Mouse (Mus musculus): ENCODE results near the gene Ankub1. TPM values are rescaled to one million over a fixed set of nuclear protein-coding genes. Genes with fewer than 3 reads are reported as not detected.

Ankub1 gene
- not detected in 2 replicates for total RNA-seq (2014; fragmentation: Nextera tagmentation)
- total RNA-seq (2017) = 0.05 and 0.06 TPM in 2 replicates
- polyA plus RNA-seq (2012) = not detected in 2 replicates

GRCm38 (mm10) chr3:57692719-57693118, at the start of gene Ankub1:
TSS of gene Ankub1 (minus strand) at chr3:57692799.
- TF ChIP-seq CTCF (IDR thresholded peaks at IDR 0.05; ENCODE audit: low read depth, low read length) = no peak
- no peak for TF ChIP-seq POLR2AphosphoS5 (IDR thresholded peaks at IDR 0.05; ENCODE audit: insufficient replicate concordance, low read depth, low read length)
- no peak for TF ChIP-seq GATA2 (IDR thresholded peaks at IDR 0.05; ENCODE audit: borderline replicate concordance, low read depth, low read length)
- TF ChIP-seq TAL1 (conservative IDR thresholded peaks at IDR 0.05; ENCODE audit: low read depth, low read length) = no peak
- ATAC-seq (ENCODE audit: extremely low read depth, insufficient number of reproducible peaks, low FRiP score, poor library complexity, severe bottlenecking) (no peak), DNase-seq (ENCODE audit: low spot score) (no peak)
- Histone ChIP-seq H3K36me3 (replicated peaks) (no peaks in the 10 kb centered on the region), H3K27me3 (ENCODE audit: insufficient read depth, low read length) (no peaks in the 10 kb centered on the region; the same call in 1 of the 2 replicates), H3K9me3 (replicated peaks) (no peaks in the 10 kb centered on the region), H3K4me3 (ENCODE audit: low read depth, low read length) (no peak within 1 kb of the TSS), H3K4me1 (ENCODE audit: insufficient read depth, low read depth, low read length) (no peaks in the 10 kb centered on the region)

GRCm38 (mm10) chr3:57739830-57740229, 47.2 kb upstream of the Ankub1 start:
- no peak for ATAC-seq (ENCODE audit: extremely low read depth, insufficient number of reproducible peaks, low FRiP score, poor library complexity, severe bottlenecking)
- no peak for DNase-seq (ENCODE audit: low spot score)
- no peak overlapping the region for H3K4me3 ChIP-seq (ENCODE audit: low read depth, low read length)
- no peaks in the 10 kb centered on the region for H3K27me3 ChIP-seq (ENCODE audit: insufficient read depth, low read length)
- peaks cover 14% of the 10 kb centered on the region for H3K4me1 ChIP-seq (ENCODE audit: insufficient read depth, low read depth, low read length)
- no peaks in the 10 kb centered on the region for H3K9me3 ChIP-seq (replicated peaks)
- no peak for TF ChIP-seq POLR2AphosphoS5 (IDR thresholded peaks at IDR 0.05; ENCODE audit: insufficient replicate concordance, low read depth, low read length)
- TF ChIP-seq GATA2 (IDR thresholded peaks at IDR 0.05; ENCODE audit: borderline replicate concordance, low read depth, low read length) = no peak
- TF ChIP-seq GATA1 (IDR thresholded peaks at IDR 0.05; ENCODE audit: borderline replicate concordance, low read length) = no peak
- TF ChIP-seq TAL1 (conservative IDR thresholded peaks at IDR 0.05; ENCODE audit: low read depth, low read length) = no peak
- no peak for TF ChIP-seq CTCF (IDR thresholded peaks at IDR 0.05; ENCODE audit: low read depth, low read length)
- H3K36me3 ChIP-seq (replicated peaks) = no peaks in the 10 kb centered on the region

GRCm38 (mm10) chr3:57736419-57737095, 44.0 kb upstream of the Ankub1 start:
- Histone ChIP-seq H3K36me3 (replicated peaks) (no peaks in the 10 kb centered on the region), H3K27me3 (ENCODE audit: insufficient read depth, low read length) (no peaks in the 10 kb centered on the region), H3K4me3 (ENCODE audit: low read depth, low read length) (peak overlapping the region; percentile 90), H3K9me3 (replicated peaks) (no peaks in the 10 kb centered on the region), H3K4me1 (ENCODE audit: insufficient read depth, low read depth, low read length) (peaks cover 14% of the 10 kb centered on the region)
- TF ChIP-seq GATA1 (IDR thresholded peaks at IDR 0.05; ENCODE audit: borderline replicate concordance, low read length) (no peak), GATA2 (IDR thresholded peaks at IDR 0.05; ENCODE audit: borderline replicate concordance, low read depth, low read length) (no peak), CTCF (IDR thresholded peaks at IDR 0.05; ENCODE audit: low read depth, low read length) (no peak), POLR2AphosphoS5 (IDR thresholded peaks at IDR 0.05; ENCODE audit: insufficient replicate concordance, low read depth, low read length) (no peak), TAL1 (conservative IDR thresholded peaks at IDR 0.05; ENCODE audit: low read depth, low read length) (no peak)
- no peak for ATAC-seq (ENCODE audit: extremely low read depth, insufficient number of reproducible peaks, low FRiP score, poor library complexity, severe bottlenecking)
- DNase-seq (ENCODE audit: low spot score) = peak; percentile 4

GRCm38 (mm10) chr3:57735511-57736370, 43.1 kb upstream of the Ankub1 start, which contains the start of gene Rnf13:
TSS of gene Rnf13 (plus strand) at chr3:57736062.
- Histone ChIP-seq H3K4me1 (ENCODE audit: insufficient read depth, low read depth, low read length) (peaks cover 14% of the 10 kb centered on the region), H3K27me3 (ENCODE audit: insufficient read depth, low read length) (no peaks in the 10 kb centered on the region), H3K4me3 (ENCODE audit: low read depth, low read length) (peak within 1 kb of the TSS; percentile 90), H3K9me3 (replicated peaks) (no peaks in the 10 kb centered on the region), H3K36me3 (replicated peaks) (no peaks in the 10 kb centered on the region)
- TF ChIP-seq GATA2 (IDR thresholded peaks at IDR 0.05; ENCODE audit: borderline replicate concordance, low read depth, low read length) (no peak), GATA1 (IDR thresholded peaks at IDR 0.05; ENCODE audit: borderline replicate concordance, low read length) (no peak), TAL1 (conservative IDR thresholded peaks at IDR 0.05; ENCODE audit: low read depth, low read length) (no peak), CTCF (IDR thresholded peaks at IDR 0.05; ENCODE audit: low read depth, low read length) (no peak), POLR2AphosphoS5 (IDR thresholded peaks at IDR 0.05; ENCODE audit: insufficient replicate concordance, low read depth, low read length) (no peak)
- DNase-seq (ENCODE audit: low spot score) = peak; percentile 86
- ATAC-seq (ENCODE audit: extremely low read depth, insufficient number of reproducible peaks, low FRiP score, poor library complexity, severe bottlenecking) = peak; percentile 98

GRCm38 (mm10) chr3:57732206-57732915, 39.8 kb upstream of the Ankub1 start:
- H3K27me3 ChIP-seq (ENCODE audit: insufficient read depth, low read length) = peaks cover 3% of the 10 kb centered on the region; the same call in 1 of the 2 replicates
- no peaks in the 10 kb centered on the region for H3K9me3 ChIP-seq (replicated peaks)
- ATAC-seq (ENCODE audit: extremely low read depth, insufficient number of reproducible peaks, low FRiP score, poor library complexity, severe bottlenecking) (no peak), DNase-seq (ENCODE audit: low spot score) (no peak)
- H3K4me1 ChIP-seq (ENCODE audit: insufficient read depth, low read depth, low read length) = peaks cover 14% of the 10 kb centered on the region
- H3K4me3 ChIP-seq (ENCODE audit: low read depth, low read length) = no peak overlapping the region
- H3K36me3 ChIP-seq (replicated peaks) = no peaks in the 10 kb centered on the region
- no peak for TF ChIP-seq GATA1 (IDR thresholded peaks at IDR 0.05; ENCODE audit: borderline replicate concordance, low read length)
- no peak for TF ChIP-seq TAL1 (conservative IDR thresholded peaks at IDR 0.05; ENCODE audit: low read depth, low read length)
- TF ChIP-seq GATA2 (IDR thresholded peaks at IDR 0.05; ENCODE audit: borderline replicate concordance, low read depth, low read length) = no peak
- no peak for TF ChIP-seq POLR2AphosphoS5 (IDR thresholded peaks at IDR 0.05; ENCODE audit: insufficient replicate concordance, low read depth, low read length)
- no peak for TF ChIP-seq CTCF (IDR thresholded peaks at IDR 0.05; ENCODE audit: low read depth, low read length)
